Mouse (Mus musculus) hindbrain, postnatal 0 days (tissue): ENCODE results near the gene Las1l. TPM values are rescaled to one million over a fixed set of nuclear protein-coding genes. Genes with fewer than 3 reads are reported as not detected.

ENCODE experiments used
- ATAC-seq: fragments of 200-750 bp; cut with Nextera tagmentation; 2 replicates; pipeline ENCODE4 v1.8.0; 2017; ENCODE audit warnings: mild to moderate bottlenecking, moderate TSS enrichment, moderate library complexity
- DNase-seq: peaks from one replicate; pipeline ENCODE4 v3.0.0-alpha.2; 2015; ENCODE audit warnings: low spot score
- H3K27ac ChIP-seq: fragments of 300-500 bp; sonication (generic); 2 replicates; pipeline ENCODE4 v1.5.1; 2014; ENCODE audit warnings: mild to moderate bottlenecking
- H3K27me3 ChIP-seq: fragments of 300-500 bp; sonication (generic); 2 replicates; pipeline ENCODE4 v1.6.1; 2014; ENCODE audit warnings: low read length, mixed read lengths; ENCODE audit not compliant: insufficient read depth
- H3K36me3 ChIP-seq: fragments of 300-500 bp; sonication (generic); 2 replicates; pipeline ENCODE4 v1.6.1; 2014; ENCODE audit warnings: low read length, mixed read lengths; ENCODE audit not compliant: insufficient read depth
- H3K4me1 ChIP-seq: fragments of 300-500 bp; sonication (generic); 2 replicates; pipeline ENCODE4 v1.6.1; 2014; ENCODE audit warnings: antibody characterized with exemption, low read length, mixed read lengths; ENCODE audit not compliant: insufficient read depth
- H3K4me2 ChIP-seq: fragments of 300-500 bp; sonication (generic); 2 replicates; pipeline ENCODE4 v1.6.1; 2014; ENCODE audit warnings: low read depth, mild to moderate bottlenecking, low read length, moderate library complexity, mixed read lengths
- H3K4me3 ChIP-seq: fragments of 300-500 bp; sonication (generic); 2 replicates; pipeline ENCODE4 v1.5.1; 2014; ENCODE audit warnings: low read length
- H3K9ac ChIP-seq: fragments of 300-500 bp; sonication (generic); replicated peaks from 2 replicates; pipeline ENCODE4 v1.6.1; 2014; ENCODE audit warnings: mild to moderate bottlenecking, low read length, moderate library complexity, mixed read lengths
- H3K9me3 ChIP-seq: fragments of 300-500 bp; sonication (generic); 2 replicates; pipeline ENCODE4 v1.6.1; 2016; ENCODE audit warnings: low read length, mixed read lengths
- CTCF ChIP-seq: IDR thresholded peaks from 2 replicates; pipeline ENCODE4 v1.5.1; 2016; ENCODE audit warnings: antibody characterized with exemption, control low read depth, low read depth
- WGBS: fragments of 180-500 bp; shearing (Covaris S2); extraction: QIAGEN DNeasy Blood & Tissue Kit; methylation state at CpG from one replicate; pipeline ENCODE4 v1.1.7; 2014; 5-methylcytosine and 5-hydroxymethylcytosine counted together
- polyA plus RNA-seq: library from polyadenylated mRNA; unstranded; fragments of >200 nt; fragmentation: Nextera tagmentation; extraction: Ambion mirVana; gene quantifications from 2 replicates; pipeline ENCODE4 v1.2.1, GENCODE M21; 2015
- total RNA-seq: library from RNA; depleted of rRNA; stranded (reverse); fragments of >200 nt; gene quantifications from 2 replicates; pipeline ENCODE4 v1.2.3, GENCODE M21; 2014; rRNA removed

Gene Las1l
- total and polyA plus RNA-seq, 2 experiments from 2014 or later: 40.3 to 71.5 TPM

DNA sequence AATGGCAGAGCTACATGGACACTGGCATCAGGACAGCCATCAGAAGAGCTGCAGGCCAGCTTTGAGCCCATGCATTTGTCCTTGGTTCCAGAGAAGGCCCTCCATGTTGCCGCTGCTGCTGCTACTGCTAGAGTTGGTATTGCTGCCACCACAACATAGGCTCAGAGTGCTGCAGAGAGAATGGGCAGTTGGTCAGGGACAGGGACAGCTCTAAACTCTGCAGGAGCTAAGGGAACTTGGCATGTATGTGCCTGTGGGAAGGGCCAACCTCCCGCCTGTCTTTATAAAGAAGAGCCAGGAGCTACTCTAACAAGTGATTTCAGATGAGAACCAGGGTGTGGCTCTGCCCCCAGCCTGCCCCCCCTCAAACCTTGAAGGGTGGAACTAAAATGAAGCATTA lies 21.3 kb downstream of the Las1l start:
- Histone ChIP-seq H3K4me3 (no peak overlapping the region), H3K9ac (no peak overlapping the region), H3K27ac (no peak overlapping the region), H3K4me2 (no peak overlapping the region), H3K9me3 (no peaks in the 10 kb centered on the region), H3K27me3 (no peaks in the 10 kb centered on the region), H3K36me3 (no peaks in the 10 kb centered on the region; the same call in 1 of the 2 replicates), H3K4me1 (no peaks in the 10 kb centered on the region)
- ATAC-seq (no peak), DNase-seq (no peak)
- no peak for TF ChIP-seq CTCF
- 100% methylated on average over 2 of the region's 2 CpGs for WGBS

DNA sequence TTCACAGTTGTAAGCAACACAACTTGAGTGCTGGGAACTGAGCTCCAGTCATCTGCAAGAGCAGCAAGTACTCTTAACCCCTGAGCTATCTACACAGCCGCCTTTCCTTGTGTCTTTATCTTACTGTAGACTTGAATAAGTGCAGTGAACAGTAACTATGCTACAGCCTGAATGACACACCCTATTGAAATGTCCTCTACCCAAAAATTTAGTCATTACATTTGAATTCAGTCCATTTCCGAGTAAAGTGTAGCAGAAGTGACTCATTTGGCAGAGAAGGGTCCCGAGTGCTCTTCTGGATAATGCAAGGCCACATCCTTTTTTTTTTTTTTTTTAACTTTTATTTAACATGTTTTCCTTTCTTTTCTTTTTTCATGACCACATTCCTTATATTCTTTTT lies 54.0 kb downstream of the Las1l start:
- H3K4me3 ChIP-seq: no peak overlapping the region
- 85% methylated on average over 3 of the region's 3 CpGs for WGBS

More for the DNA sequence above, 54.0 kb downstream of the Las1l start:
- H3K9me3 ChIP-seq: no peaks in the 10 kb centered on the region
- H3K27ac ChIP-seq: no peak overlapping the region
- no peak for TF ChIP-seq CTCF
- no peaks in the 10 kb centered on the region for H3K27me3 ChIP-seq
- H3K36me3 ChIP-seq: no peaks in the 10 kb centered on the region
- H3K4me2 ChIP-seq: no peak overlapping the region
- DNase-seq (no peak), ATAC-seq (no peak)
- H3K9ac ChIP-seq: no peak overlapping the region
- no peaks in the 10 kb centered on the region for H3K4me1 ChIP-seq

Other genes with a start within 250 kb of the Las1l start
- gene Zc3h12b, start 245.3 kb downstream of the Las1l start, total RNA-seq: 7.9 and 8.8 TPM in 2 replicates
- gene Zc3h12b, start 245.3 kb downstream of the Las1l start, polyA plus RNA-seq: 3.7 and 4.6 TPM in 2 replicates
- gene Msn, start 139.1 kb upstream of the Las1l start, total RNA-seq: 23.3 and 23.7 TPM in 2 replicates
- 31.6 and 33.1 TPM in 2 replicates for gene Msn, start 139.1 kb upstream of the Las1l start, polyA plus RNA-seq